Mouse (Mus musculus): Measurements from ENCODE around the gene Csl. TPM values are rescaled to one million over a fixed set of nuclear protein-coding genes. Genes with fewer than 3 reads are reported as not detected.

The Csl gene
- 0.12 and 0.15 TPM in 2 replicates for polyA plus RNA-seq (2015; fragmentation: Nextera tagmentation; extraction: Ambion mirVana)

GRCm38 (mm10) chr10:99759558-99759957 lies at the start of gene Csl:
TSS of gene Csl (minus strand) at chr10:99759658.
- no peaks in the 10 kb centered on the region for H3K36me3 ChIP-seq
- H3K4me2 ChIP-seq: no peak within 1 kb of the TSS
- WGBS: 93% methylated on average over 9 of the region's 9 CpGs
- no peak within 1 kb of the TSS for H3K27ac ChIP-seq
- H3K27me3 ChIP-seq: no peaks in the 10 kb centered on the region
- no peak within 1 kb of the TSS for H3K4me3 ChIP-seq
- H3K4me1 ChIP-seq: no peaks in the 10 kb centered on the region
- no peak for ATAC-seq (ENCODE audit: insufficient number of reproducible peaks, low FRiP score, low TSS enrichment, low read depth)
- no peak within 1 kb of the TSS for H3K9ac ChIP-seq
- H3K9me3 ChIP-seq: no peaks in the 10 kb centered on the region

GRCm38 (mm10) chr10:99789418-99789817 lies 30.0 kb upstream of the Csl start:
- no peak overlapping the region for H3K9ac ChIP-seq
- 76% methylated on average over 2 of the region's 2 CpGs for WGBS

GRCm38 (mm10) chr10:99774228-99775120 lies 15.0 kb upstream of the Csl start:
- WGBS: 77% methylated on average over 12 of the region's 12 CpGs
- Histone ChIP-seq H3K27ac (no peak overlapping the region), H3K4me1 (no peaks in the 10 kb centered on the region), H3K27me3 (no peaks in the 10 kb centered on the region), H3K9me3 (no peaks in the 10 kb centered on the region), H3K4me3 (no peak overlapping the region), H3K4me2 (no peak overlapping the region), H3K36me3 (no peaks in the 10 kb centered on the region), H3K9ac (no peak overlapping the region)
- no peak for ATAC-seq (ENCODE audit: insufficient number of reproducible peaks, low FRiP score, low TSS enrichment, low read depth)

More at GRCm38 (mm10) chr10:99789418-99789817, 30.0 kb upstream of the Csl start:
- Histone ChIP-seq H3K4me2 (no peak overlapping the region), H3K9me3 (no peaks in the 10 kb centered on the region), H3K4me3 (no peak overlapping the region), H3K27me3 (no peaks in the 10 kb centered on the region), H3K36me3 (no peaks in the 10 kb centered on the region), H3K4me1 (no peaks in the 10 kb centered on the region), H3K27ac (no peak overlapping the region)
- no peak for ATAC-seq (ENCODE audit: insufficient number of reproducible peaks, low FRiP score, low TSS enrichment, low read depth)

- no peaks in the 10 kb centered on the region for H3K4me1 ChIP-seq
- WGBS: 69% methylated on average over 2 of the region's 2 CpGs
- H3K27ac ChIP-seq: no peak overlapping the region
- no peak overlapping the region for H3K9ac ChIP-seq
- H3K27me3 ChIP-seq: no peaks in the 10 kb centered on the region
- no peak overlapping the region for H3K4me3 ChIP-seq
- ATAC-seq (ENCODE audit: insufficient number of reproducible peaks, low FRiP score, low TSS enrichment, low read depth): no peak
- H3K36me3 ChIP-seq: no peaks in the 10 kb centered on the region
- no peaks in the 10 kb centered on the region for H3K9me3 ChIP-seq
- no peak overlapping the region for H3K4me2 ChIP-seq
Observed at GRCm38 (mm10) chr10:99750146-99750545, 9.3 kb downstream of the Csl start.

- 34% methylated on average over 2 of the region's 2 CpGs for WGBS
- Histone ChIP-seq H3K4me2 (no peak overlapping the region), H3K9ac (no peak overlapping the region), H3K36me3 (no peaks in the 10 kb centered on the region), H3K9me3 (no peaks in the 10 kb centered on the region), H3K4me1 (no peaks in the 10 kb centered on the region), H3K27me3 (no peaks in the 10 kb centered on the region), H3K4me3 (no peak overlapping the region), H3K27ac (no peak overlapping the region)
- ATAC-seq (ENCODE audit: insufficient number of reproducible peaks, low FRiP score, low TSS enrichment, low read depth): no peak
Observed at GRCm38 (mm10) chr10:99748668-99749260, 10.7 kb downstream of the Csl start.

- ATAC-seq (ENCODE audit: insufficient number of reproducible peaks, low FRiP score, low TSS enrichment, low read depth): no peak
- H3K4me3 ChIP-seq: no peak overlapping the region
- 58% methylated on average over 2 of the region's 2 CpGs for WGBS
- H3K4me1 ChIP-seq: no peaks in the 10 kb centered on the region
- no peak overlapping the region for H3K4me2 ChIP-seq
- H3K36me3 ChIP-seq: no peaks in the 10 kb centered on the region
- no peak overlapping the region for H3K27ac ChIP-seq
- no peak overlapping the region for H3K9ac ChIP-seq
- no peaks in the 10 kb centered on the region for H3K9me3 ChIP-seq
- H3K27me3 ChIP-seq: no peaks in the 10 kb centered on the region
Observed at GRCm38 (mm10) chr10:99748009-99748408, 11.4 kb downstream of the Csl start.

GRCm38 (mm10) chr10:99741609-99742280 lies 17.7 kb downstream of the Csl start:
- Histone ChIP-seq H3K4me1 (no peaks in the 10 kb centered on the region), H3K9ac (no peak overlapping the region), H3K4me2 (no peak overlapping the region), H3K27me3 (no peaks in the 10 kb centered on the region), H3K36me3 (no peaks in the 10 kb centered on the region), H3K4me3 (no peak overlapping the region), H3K9me3 (no peaks in the 10 kb centered on the region), H3K27ac (no peak overlapping the region)
- no peak for ATAC-seq (ENCODE audit: insufficient number of reproducible peaks, low FRiP score, low TSS enrichment, low read depth)

GRCm38 (mm10) chr10:99713129-99713528 lies 46.3 kb downstream of the Csl start:
- WGBS: 66% methylated on average over 2 of the region's 2 CpGs
- H3K4me2 ChIP-seq: no peak overlapping the region
- no peaks in the 10 kb centered on the region for H3K27me3 ChIP-seq
- H3K27ac ChIP-seq: no peak overlapping the region
- no peaks in the 10 kb centered on the region for H3K4me1 ChIP-seq
- no peak overlapping the region for H3K9ac ChIP-seq
- no peaks in the 10 kb centered on the region for H3K9me3 ChIP-seq
- H3K36me3 ChIP-seq: no peaks in the 10 kb centered on the region
- no peak for ATAC-seq (ENCODE audit: insufficient number of reproducible peaks, low FRiP score, low TSS enrichment, low read depth)
- H3K4me3 ChIP-seq: no peak overlapping the region

- no peak overlapping the region for H3K27ac ChIP-seq
- no peak overlapping the region for H3K4me2 ChIP-seq
- H3K9me3 ChIP-seq: no peaks in the 10 kb centered on the region
- H3K4me1 ChIP-seq: no peaks in the 10 kb centered on the region
- H3K4me3 ChIP-seq: no peak overlapping the region
- ATAC-seq (ENCODE audit: insufficient number of reproducible peaks, low FRiP score, low TSS enrichment, low read depth): no peak
- no peaks in the 10 kb centered on the region for H3K36me3 ChIP-seq
- H3K27me3 ChIP-seq: no peaks in the 10 kb centered on the region
- WGBS: 76% methylated on average over 1 of the region's 1 CpGs
- no peak overlapping the region for H3K9ac ChIP-seq
Observed at GRCm38 (mm10) chr10:99711567-99711966, 47.9 kb downstream of the Csl start.
